Mouse (Mus musculus): Measurements from ENCODE around the gene Cnn3. TPM values are rescaled to one million over a fixed set of nuclear protein-coding genes. Genes with fewer than 3 reads are reported as not detected.

The Cnn3 gene
- total and polyA plus RNA-seq, 2 experiments from 2014 or later: 122 to 181 TPM

GRCm38 (mm10) chr3:121460473-121461193 is 34.3 kb downstream of the Cnn3 start:
- Histone ChIP-seq H3K27ac (ENCODE audit: low read depth, low read length) (no peak overlapping the region), H3K36me3 (ENCODE audit: insufficient read depth, low read length) (peaks cover 18% of the 10 kb centered on the region), H3K9me3 (ENCODE audit: low read length) (no peaks in the 10 kb centered on the region), H3K4me3 (ENCODE audit: low read depth, low read length) (no peak overlapping the region), H3K27me3 (ENCODE audit: insufficient read depth, low read length) (no peaks in the 10 kb centered on the region), H3K4me2 (ENCODE audit: low read depth, low read length, poor library complexity, severe bottlenecking) (no peak overlapping the region), H3K4me1 (ENCODE audit: insufficient read depth, low read length) (no peaks in the 10 kb centered on the region), H3K9ac (replicated peaks; ENCODE audit: low read length, poor library complexity, severe bottlenecking) (no peak overlapping the region)
- 85% methylated on average over 16 of the region's 16 CpGs for WGBS
- ATAC-seq (ENCODE audit: low FRiP score) (no peak), DNase-seq (ENCODE audit: low spot score) (no peak)
- no peak for TF ChIP-seq CTCF (IDR thresholded peaks at IDR 0.05)

DNA sequence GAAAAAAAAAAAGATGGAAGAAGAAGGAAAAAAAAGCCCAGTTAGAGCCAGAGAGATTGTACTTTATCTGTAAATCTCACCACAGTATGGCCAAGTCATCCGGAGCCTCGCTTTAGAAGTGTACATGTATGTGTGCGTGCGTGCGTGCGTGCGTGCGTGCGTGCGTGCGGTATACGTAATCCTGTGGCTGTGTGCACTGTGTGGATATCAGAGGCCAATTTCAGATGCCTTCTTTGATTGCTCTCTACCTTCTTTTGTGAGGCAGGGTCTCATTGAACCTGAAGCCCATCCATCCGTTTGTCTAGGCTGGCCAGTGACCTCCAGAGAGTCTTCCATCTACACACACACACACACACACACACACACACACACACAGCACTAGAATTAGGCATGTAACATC is 35.2 kb downstream of the Cnn3 start:
- ATAC-seq (ENCODE audit: low FRiP score) (no peak), DNase-seq (ENCODE audit: low spot score) (no peak)
- no peak for TF ChIP-seq CTCF (IDR thresholded peaks at IDR 0.05)
- H3K9ac ChIP-seq (replicated peaks; ENCODE audit: low read length, poor library complexity, severe bottlenecking): no peak overlapping the region
- H3K27ac ChIP-seq (ENCODE audit: low read depth, low read length): no peak overlapping the region
- no peaks in the 10 kb centered on the region for H3K27me3 ChIP-seq (ENCODE audit: insufficient read depth, low read length)
- no peak overlapping the region for H3K4me2 ChIP-seq (ENCODE audit: low read depth, low read length, poor library complexity, severe bottlenecking)
- peaks cover 12% of the 10 kb centered on the region for H3K36me3 ChIP-seq (ENCODE audit: insufficient read depth, low read length)
- no peak overlapping the region for H3K4me3 ChIP-seq (ENCODE audit: low read depth, low read length)
- H3K9me3 ChIP-seq (ENCODE audit: low read length): no peaks in the 10 kb centered on the region
- H3K4me1 ChIP-seq (ENCODE audit: insufficient read depth, low read length): no peaks in the 10 kb centered on the region
- 93% methylated on average over 13 of the region's 13 CpGs for WGBS

DNA sequence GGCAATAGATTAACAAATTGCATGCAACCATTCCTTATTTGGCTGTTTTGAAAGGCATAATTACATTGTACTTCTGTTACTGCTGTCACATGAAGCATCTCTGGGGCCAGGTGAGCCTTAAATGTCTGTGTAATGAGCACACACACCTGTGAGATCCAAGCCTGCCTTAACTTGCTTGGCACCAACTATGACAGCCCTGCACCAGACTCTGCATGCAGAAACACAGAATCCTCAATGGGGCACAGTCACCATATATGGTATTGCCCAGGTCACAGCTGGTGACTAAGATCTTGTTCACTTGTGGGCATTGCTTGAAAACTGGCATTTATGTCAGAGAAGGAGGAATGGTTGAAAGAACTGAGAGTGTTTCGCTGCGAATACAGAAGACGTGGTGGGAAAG is 36.5 kb downstream of the Cnn3 start:
- Histone ChIP-seq H3K4me2 (ENCODE audit: low read depth, low read length, poor library complexity, severe bottlenecking) (no peak overlapping the region), H3K27me3 (ENCODE audit: insufficient read depth, low read length) (no peaks in the 10 kb centered on the region), H3K27ac (ENCODE audit: low read depth, low read length) (no peak overlapping the region), H3K9me3 (ENCODE audit: low read length) (no peaks in the 10 kb centered on the region), H3K4me1 (ENCODE audit: insufficient read depth, low read length) (no peaks in the 10 kb centered on the region), H3K36me3 (ENCODE audit: insufficient read depth, low read length) (peaks cover 12% of the 10 kb centered on the region), H3K9ac (replicated peaks; ENCODE audit: low read length, poor library complexity, severe bottlenecking) (no peak overlapping the region), H3K4me3 (ENCODE audit: low read depth, low read length) (no peak overlapping the region)
- no peak for TF ChIP-seq CTCF (IDR thresholded peaks at IDR 0.05)
- no peak for DNase-seq (ENCODE audit: low spot score)
- no peak for ATAC-seq (ENCODE audit: low FRiP score)
- 87% methylated on average over 3 of the region's 3 CpGs for WGBS

- DNase-seq (ENCODE audit: low spot score): peak; percentile 80
- Histone ChIP-seq H3K4me2 (ENCODE audit: low read depth, low read length, poor library complexity, severe bottlenecking) (no peak overlapping the region), H3K27ac (ENCODE audit: low read depth, low read length) (peak overlapping the region; percentile 47; the same call in 1 of the 2 replicates), H3K27me3 (ENCODE audit: insufficient read depth, low read length) (no peaks in the 10 kb centered on the region), H3K36me3 (ENCODE audit: insufficient read depth, low read length) (peaks cover 5% of the 10 kb centered on the region; the same call in 1 of the 2 replicates), H3K4me1 (ENCODE audit: insufficient read depth, low read length) (0 out of 2 replicates have a peak, but pooled peaks cover 2% of the 10 kb centered on the region), H3K4me3 (ENCODE audit: low read depth, low read length) (no peak overlapping the region), H3K9ac (replicated peaks; ENCODE audit: low read length, poor library complexity, severe bottlenecking) (no peak overlapping the region), H3K9me3 (ENCODE audit: low read length) (no peaks in the 10 kb centered on the region)
- TF ChIP-seq CTCF (IDR thresholded peaks at IDR 0.05): no peak
- WGBS: 29% methylated on average over 7 of the region's 7 CpGs
- no peak for ATAC-seq (ENCODE audit: low FRiP score)
Measured at GRCm38 (mm10) chr3:121464733-121465305, 38.5 kb downstream of the Cnn3 start.

DNA sequence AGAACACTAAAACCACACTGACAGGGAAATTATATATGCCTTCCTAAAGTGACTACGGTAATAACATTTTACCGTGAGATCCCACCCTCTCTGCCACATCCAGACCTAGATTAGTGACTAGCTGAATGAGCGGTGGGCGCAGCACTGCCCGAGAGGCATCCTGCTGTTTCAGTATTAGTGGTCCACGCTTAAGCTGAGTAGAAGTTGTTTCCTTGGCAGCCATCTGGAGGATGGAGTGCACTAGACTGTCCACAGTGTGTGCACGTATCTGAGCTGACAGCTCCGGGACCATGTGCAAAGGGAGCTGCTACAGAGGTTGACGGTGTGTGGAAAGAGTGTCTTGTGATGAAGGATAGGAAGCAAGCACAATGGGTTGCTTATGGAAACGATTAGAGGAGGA is 39.5 kb downstream of the Cnn3 start:
- 0 out of 2 replicates have a peak, but pooled peaks cover 2% of the 10 kb centered on the region for H3K4me1 ChIP-seq (ENCODE audit: insufficient read depth, low read length)
- no peak overlapping the region for H3K4me3 ChIP-seq (ENCODE audit: low read depth, low read length)
- no peaks in the 10 kb centered on the region for H3K27me3 ChIP-seq (ENCODE audit: insufficient read depth, low read length)
- peaks cover under 1% of the 10 kb centered on the region; the same call in 1 of the 2 replicates for H3K36me3 ChIP-seq (ENCODE audit: insufficient read depth, low read length)
- no peak overlapping the region for H3K9ac ChIP-seq (replicated peaks; ENCODE audit: low read length, poor library complexity, severe bottlenecking)
- ATAC-seq (ENCODE audit: low FRiP score) (no peak), DNase-seq (ENCODE audit: low spot score) (peak; percentile 44)
- TF ChIP-seq CTCF (IDR thresholded peaks at IDR 0.05): no peak
- 58% methylated on average over 10 of the region's 10 CpGs for WGBS
- no peaks in the 10 kb centered on the region for H3K9me3 ChIP-seq (ENCODE audit: low read length)
- H3K4me2 ChIP-seq (ENCODE audit: low read depth, low read length, poor library complexity, severe bottlenecking): no peak overlapping the region
- no peak overlapping the region for H3K27ac ChIP-seq (ENCODE audit: low read depth, low read length)

DNA sequence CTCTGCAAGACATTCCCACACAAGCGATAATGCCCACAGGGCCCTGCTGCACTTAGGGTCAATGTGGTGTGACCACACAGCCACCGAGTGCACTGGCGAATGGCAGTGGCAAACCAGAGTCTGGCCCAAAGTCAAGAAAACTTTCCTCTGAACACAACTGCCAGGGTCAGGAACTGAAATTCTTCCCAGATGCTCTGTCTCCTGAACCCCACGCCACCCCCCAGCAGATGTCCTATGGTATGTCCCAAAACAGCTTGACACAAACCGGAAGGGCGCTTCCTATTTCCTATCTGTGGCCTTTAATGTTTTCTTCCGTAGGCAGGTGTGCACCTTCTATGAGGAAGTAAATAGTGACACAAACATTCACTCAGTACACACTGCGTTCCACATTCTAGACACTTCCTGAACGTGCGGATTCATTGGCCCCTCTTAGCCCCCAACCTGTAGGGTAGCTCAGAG is 40.8 kb downstream of the Cnn3 start:
- H3K27me3 ChIP-seq (ENCODE audit: insufficient read depth, low read length): no peaks in the 10 kb centered on the region
- no peak overlapping the region for H3K9ac ChIP-seq (replicated peaks; ENCODE audit: low read length, poor library complexity, severe bottlenecking)
- H3K36me3 ChIP-seq (ENCODE audit: insufficient read depth, low read length): no peaks in the 10 kb centered on the region
- TF ChIP-seq CTCF (IDR thresholded peaks at IDR 0.05): no peak
- no peaks in the 10 kb centered on the region for H3K9me3 ChIP-seq (ENCODE audit: low read length)
- H3K4me3 ChIP-seq (ENCODE audit: low read depth, low read length): no peak overlapping the region
- ATAC-seq (ENCODE audit: low FRiP score) (no peak), DNase-seq (ENCODE audit: low spot score) (no peak)
- WGBS: 89% methylated on average over 10 of the region's 10 CpGs
- H3K4me1 ChIP-seq (ENCODE audit: insufficient read depth, low read length): 0 out of 2 replicates have a peak, but pooled peaks cover 2% of the 10 kb centered on the region
- no peak overlapping the region for H3K4me2 ChIP-seq (ENCODE audit: low read depth, low read length, poor library complexity, severe bottlenecking)
- H3K27ac ChIP-seq (ENCODE audit: low read depth, low read length): no peak overlapping the region
